Mouse (Mus musculus): ENCODE data around the gene Fam180a. TPM values are rescaled to one million over a fixed set of nuclear protein-coding genes. Genes with fewer than 3 reads are reported as not detected.
A peak's percentile ranks its signal among the peaks of the same experiment; 100 is the strongest.
"Not testable (repeated sequence)": the region's sequence is repeated elsewhere in the genome, so short reads cannot be mapped to it uniquely, and the experiment has no call there.

Fam180a gene
- polyA plus RNA-seq (2015; fragmentation: Nextera tagmentation; extraction: Ambion mirVana): 3.4 and 4.4 TPM in 2 replicates

DNA sequence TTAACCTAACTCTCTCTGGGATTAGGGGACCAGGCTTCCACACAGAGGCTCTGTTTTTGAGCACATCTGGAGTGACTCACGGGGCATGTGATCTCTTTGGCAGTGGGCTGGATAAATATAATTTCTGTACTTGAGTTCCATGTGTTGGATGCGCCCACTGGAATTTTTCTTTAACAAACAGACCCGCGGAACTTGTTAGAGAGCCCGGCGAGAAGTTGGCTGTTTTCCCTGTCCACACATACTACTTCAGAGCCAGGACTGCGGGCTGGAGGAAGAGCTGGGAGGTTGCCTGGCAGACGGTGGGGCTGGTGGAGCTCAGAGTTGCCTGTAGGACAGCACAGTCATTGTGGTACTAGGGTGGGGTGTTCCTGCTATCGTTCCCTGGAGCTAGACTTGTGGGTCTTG, at the start of gene Fam180a:
Fam180a (minus strand) TSS at position 31 of the 405 bp plus-strand sequence.
- TF ChIP-seq CTCF (IDR thresholded peaks at IDR 0.05): no peak
- no peak for TF ChIP-seq EP300 (IDR thresholded peaks at IDR 0.05)
- DNase-seq (ENCODE audit: low spot score): peak; percentile 73
- ATAC-seq: peak; percentile 74
- Histone ChIP-seq H3K4me3 (ENCODE audit: low read depth, low read length) (no peak within 1 kb of the TSS; the same call in 1 of the 2 replicates), H3K9me3 (ENCODE audit: low read length) (no peaks in the 10 kb centered on the region), H3K4me2 (replicated peaks; ENCODE audit: low read depth, low read length) (no peak within 1 kb of the TSS), H3K9ac (replicated peaks; ENCODE audit: low read depth) (no peak within 1 kb of the TSS), H3K36me3 (ENCODE audit: insufficient read depth, low read length) (no peaks in the 10 kb centered on the region), H3K27ac (ENCODE audit: low read length) (no peak within 1 kb of the TSS), H3K27me3 (replicated peaks; ENCODE audit: insufficient read depth, low read length) (no peaks in the 10 kb centered on the region), H3K4me1 (ENCODE audit: insufficient read depth, low read depth, low read length) (no peaks in the 10 kb centered on the region)
- 23% methylated on average over 9 of the region's 9 CpGs for WGBS

DNA sequence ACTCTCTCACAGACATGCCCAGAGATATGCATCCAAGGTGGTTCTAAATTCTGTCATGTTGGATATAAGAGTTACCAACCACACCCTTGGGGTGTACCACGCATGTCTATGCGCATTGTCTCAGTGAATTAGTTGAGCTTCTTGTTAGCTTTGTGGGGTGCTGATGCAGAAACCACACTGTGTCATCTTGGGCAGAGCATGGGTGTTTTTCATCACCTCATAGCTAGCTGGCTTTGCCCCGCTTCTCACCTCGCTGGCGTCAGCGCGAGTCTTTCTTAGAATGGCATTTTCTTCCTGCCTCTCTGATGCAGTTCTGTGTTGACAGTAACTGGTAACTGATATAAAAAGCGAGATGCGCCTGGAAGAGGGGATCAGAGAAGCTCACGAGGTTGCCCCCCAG, 48.1 kb upstream of the Fam180a start:
- H3K9ac ChIP-seq (replicated peaks; ENCODE audit: low read depth): no peak overlapping the region
- TF ChIP-seq EP300 (IDR thresholded peaks at IDR 0.05) (no peak), CTCF (IDR thresholded peaks at IDR 0.05) (no peak)
- H3K36me3 ChIP-seq (ENCODE audit: insufficient read depth, low read length): no peaks in the 10 kb centered on the region
- 93% methylated on average over 10 of the region's 10 CpGs for WGBS
- H3K4me1 ChIP-seq (ENCODE audit: insufficient read depth, low read depth, low read length): no peaks in the 10 kb centered on the region
- no peak overlapping the region for H3K4me3 ChIP-seq (ENCODE audit: low read depth, low read length)
- no peak overlapping the region for H3K27ac ChIP-seq (ENCODE audit: low read length)
- H3K27me3 ChIP-seq (replicated peaks; ENCODE audit: insufficient read depth, low read length): no peaks in the 10 kb centered on the region
- ATAC-seq: no peak
- DNase-seq (ENCODE audit: low spot score): no peak
- H3K4me2 ChIP-seq (replicated peaks; ENCODE audit: low read depth, low read length): no peak overlapping the region
- H3K9me3 ChIP-seq (ENCODE audit: low read length): no peaks in the 10 kb centered on the region

DNA sequence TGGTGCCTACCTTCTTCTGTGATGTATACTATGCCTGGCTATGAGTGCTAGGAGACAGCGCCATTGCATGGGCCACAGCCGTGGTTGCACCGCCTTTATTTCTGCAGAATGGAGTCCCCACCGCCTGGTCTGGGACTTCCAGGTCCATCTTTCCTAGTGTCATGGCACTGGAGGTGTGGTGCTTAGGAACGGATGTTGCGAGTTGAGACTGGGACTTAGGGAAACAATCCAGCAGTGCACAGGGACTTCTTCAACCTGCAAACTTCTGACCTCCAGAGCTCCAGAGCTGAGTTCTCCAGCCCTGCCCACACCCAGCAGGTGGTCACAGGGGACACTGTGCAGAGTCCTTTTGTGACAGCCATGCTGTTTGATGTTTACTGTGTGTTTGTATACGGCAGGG, 44.4 kb upstream of the Fam180a start:
- no peak overlapping the region for H3K9ac ChIP-seq (replicated peaks; ENCODE audit: low read depth)
- 92% methylated on average over 7 of the region's 7 CpGs for whole genome bisulfite sequencing

DNA sequence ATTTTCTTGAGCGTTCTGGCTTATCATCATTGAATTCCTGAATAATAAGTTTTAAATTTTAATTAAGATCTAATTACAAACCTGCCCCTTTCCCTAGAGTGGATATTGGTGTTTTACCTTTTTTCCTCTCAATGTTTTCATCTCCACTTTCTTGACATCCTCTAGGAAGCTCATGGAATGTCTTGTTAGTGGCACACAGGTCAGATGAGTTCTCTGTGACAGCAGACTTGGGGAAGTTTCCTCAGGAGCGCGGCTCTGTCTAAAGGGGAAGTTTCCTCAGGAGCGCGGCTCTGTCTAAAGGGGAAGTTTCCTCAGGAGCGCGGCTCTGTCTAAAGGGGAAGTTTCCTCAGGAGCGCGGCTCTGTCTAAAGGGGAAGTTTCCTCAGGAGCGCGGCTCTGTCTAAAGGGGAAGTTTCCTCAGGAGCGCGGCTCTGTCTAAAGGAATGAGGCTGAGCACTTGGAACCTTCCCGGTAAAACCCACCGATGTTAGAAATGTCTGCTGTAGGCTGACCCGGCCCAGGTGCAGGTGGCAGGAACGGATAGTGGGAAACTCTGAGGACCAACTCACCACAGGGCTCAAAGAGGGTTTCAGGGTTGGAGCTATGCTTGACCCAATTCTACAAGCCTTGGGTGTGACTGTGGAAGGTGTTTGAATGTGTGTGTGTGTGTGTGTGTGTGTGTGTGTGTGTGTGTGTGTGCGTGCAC, 43.8 kb upstream of the Fam180a start:
- not testable (repeated sequence) for H3K36me3 ChIP-seq (ENCODE audit: insufficient read depth, low read length); H3K4me1 ChIP-seq (ENCODE audit: insufficient read depth, low read depth, low read length); H3K9me3 ChIP-seq (ENCODE audit: low read length); H3K27ac ChIP-seq (ENCODE audit: low read length); H3K4me3 ChIP-seq (ENCODE audit: low read depth, low read length); H3K9ac ChIP-seq (replicated peaks; ENCODE audit: low read depth); H3K27me3 ChIP-seq (replicated peaks; ENCODE audit: insufficient read depth, low read length); H3K4me2 ChIP-seq (replicated peaks; ENCODE audit: low read depth, low read length); ATAC-seq; DNase-seq (ENCODE audit: low spot score)
- 83% methylated on average over 14 of the region's 18 CpGs for WGBS

More for the DNA sequence above, 44.4 kb upstream of the Fam180a start:
- no peak for DNase-seq (ENCODE audit: low spot score)
- Histone ChIP-seq H3K27ac (ENCODE audit: low read length) (no peak overlapping the region), H3K4me3 (ENCODE audit: low read depth, low read length) (no peak overlapping the region), H3K4me2 (replicated peaks; ENCODE audit: low read depth, low read length) (no peak overlapping the region), H3K9me3 (ENCODE audit: low read length) (no peaks in the 10 kb centered on the region), H3K4me1 (ENCODE audit: insufficient read depth, low read depth, low read length) (no peaks in the 10 kb centered on the region), H3K36me3 (ENCODE audit: insufficient read depth, low read length) (no peaks in the 10 kb centered on the region), H3K27me3 (replicated peaks; ENCODE audit: insufficient read depth, low read length) (no peaks in the 10 kb centered on the region)
- no peak for TF ChIP-seq EP300 (IDR thresholded peaks at IDR 0.05)
- TF ChIP-seq CTCF (IDR thresholded peaks at IDR 0.05): no peak
- ATAC-seq: no peak

- H3K4me3 ChIP-seq (ENCODE audit: low read depth, low read length): no peak overlapping the region
- 30% methylated on average over 9 of the region's 9 CpGs for WGBS
- DNase-seq (ENCODE audit: low spot score) (no peak), ATAC-seq (no peak; the same call in 1 of the 2 replicates)
- no peak overlapping the region for H3K27ac ChIP-seq (ENCODE audit: low read length)
- H3K27me3 ChIP-seq (replicated peaks; ENCODE audit: insufficient read depth, low read length): no peaks in the 10 kb centered on the region
- no peaks in the 10 kb centered on the region for H3K4me1 ChIP-seq (ENCODE audit: insufficient read depth, low read depth, low read length)
- H3K4me2 ChIP-seq (replicated peaks; ENCODE audit: low read depth, low read length): no peak overlapping the region
- no peaks in the 10 kb centered on the region for H3K9me3 ChIP-seq (ENCODE audit: low read length)
- no peak for TF ChIP-seq CTCF (IDR thresholded peaks at IDR 0.05)
- no peak for TF ChIP-seq EP300 (IDR thresholded peaks at IDR 0.05)
- H3K36me3 ChIP-seq (ENCODE audit: insufficient read depth, low read length): no peaks in the 10 kb centered on the region
- H3K9ac ChIP-seq (replicated peaks; ENCODE audit: low read depth): no peak overlapping the region
Measured at GRCm38 (mm10) chr6:35362596-35362995, 36.7 kb upstream of the Fam180a start.

DNA sequence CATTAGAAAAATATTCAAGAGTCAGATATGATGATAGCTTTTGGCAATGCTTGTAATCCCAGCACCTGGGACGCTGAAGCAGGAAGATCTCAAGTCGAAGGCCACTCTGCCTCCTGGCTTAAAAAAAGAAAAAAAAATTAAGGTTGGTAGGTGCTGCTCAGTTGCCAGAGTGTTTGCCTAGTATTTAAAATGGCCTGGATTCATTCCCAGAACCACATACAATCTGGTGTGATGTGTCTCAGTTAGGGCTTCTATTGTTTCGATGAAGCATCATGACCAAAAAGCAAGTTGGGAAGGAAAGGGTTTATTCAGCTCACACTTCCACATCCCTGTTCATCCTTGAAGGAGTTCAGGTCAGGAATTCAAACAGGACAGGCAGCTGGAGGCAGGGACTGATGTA, 29.4 kb upstream of the Fam180a start:
- Histone ChIP-seq H3K9me3 (ENCODE audit: low read length) (no peaks in the 10 kb centered on the region), H3K27ac (ENCODE audit: low read length) (no peak overlapping the region), H3K4me2 (replicated peaks; ENCODE audit: low read depth, low read length) (no peak overlapping the region), H3K9ac (replicated peaks; ENCODE audit: low read depth) (no peak overlapping the region), H3K27me3 (replicated peaks; ENCODE audit: insufficient read depth, low read length) (no peaks in the 10 kb centered on the region), H3K36me3 (ENCODE audit: insufficient read depth, low read length) (no peaks in the 10 kb centered on the region), H3K4me1 (ENCODE audit: insufficient read depth, low read depth, low read length) (no peaks in the 10 kb centered on the region), H3K4me3 (ENCODE audit: low read depth, low read length) (no peak overlapping the region)
- no peak for DNase-seq (ENCODE audit: low spot score)
- WGBS: 92% methylated on average over 3 of the region's 3 CpGs
- TF ChIP-seq EP300 (IDR thresholded peaks at IDR 0.05) (no peak), CTCF (IDR thresholded peaks at IDR 0.05) (no peak)
- ATAC-seq: no peak
